Mouse (Mus musculus) heart, postnatal 0 days (tissue): Measurements from ENCODE around the gene B3gat3. TPM values are rescaled to one million over a fixed set of nuclear protein-coding genes. Genes with fewer than 3 reads are reported as not detected.

Source experiments
- ATAC-seq: fragments of 200-750 bp; cut with Nextera tagmentation; 2 replicates; pipeline ENCODE4 v1.8.0; 2017; ENCODE audit warnings: low read depth, moderate number of reproducible peaks, moderate library complexity; ENCODE audit not compliant: insufficient read depth
- DNase-seq: peaks from one replicate; pipeline ENCODE4 v3.0.0-alpha.2; 2016; ENCODE audit warnings: low spot score
- H3K27ac ChIP-seq: fragments of 300-500 bp; sonication (generic); 2 replicates; pipeline ENCODE4 v1.5.1; 2014; ENCODE audit warnings: low read depth, mild to moderate bottlenecking
- H3K27me3 ChIP-seq: fragments of 300-500 bp; sonication (generic); 2 replicates; pipeline ENCODE4 v1.6.1; 2014; ENCODE audit warnings: low read length, mixed read lengths; ENCODE audit not compliant: control insufficient read depth, insufficient read depth
- H3K36me3 ChIP-seq: fragments of 300-500 bp; sonication (generic); replicated peaks from 2 replicates; pipeline ENCODE4 v1.6.1; 2014; ENCODE audit warnings: low read length, mixed read lengths; ENCODE audit not compliant: control insufficient read depth, insufficient read depth
- H3K4me1 ChIP-seq: fragments of 300-500 bp; sonication (generic); 2 replicates; pipeline ENCODE4 v1.6.1; 2014; ENCODE audit warnings: antibody characterized with exemption; ENCODE audit not compliant: control insufficient read depth, insufficient read depth
- H3K4me2 ChIP-seq: fragments of 300-500 bp; sonication (generic); 2 replicates; pipeline ENCODE4 v1.6.1; 2014; ENCODE audit warnings: low read depth, mild to moderate bottlenecking, low read length, moderate library complexity
- H3K4me3 ChIP-seq: fragments of 300-500 bp; sonication (generic); 2 replicates; pipeline ENCODE4 v1.5.1; 2014; ENCODE audit warnings: low read depth, low read length
- H3K9ac ChIP-seq: fragments of 300-500 bp; sonication (generic); replicated peaks from 2 replicates; pipeline ENCODE4 v1.6.1; 2014; ENCODE audit warnings: low read depth, low read length, mixed read lengths
- H3K9me3 ChIP-seq: fragments of 300-500 bp; sonication (generic); replicated peaks from 2 replicates; pipeline ENCODE4 v1.6.1; 2016; ENCODE audit warnings: low read length; ENCODE audit not compliant: control insufficient read depth
- CTCF ChIP-seq: IDR thresholded peaks from 2 replicates; pipeline ENCODE4 v1.5.1; 2016; ENCODE audit warnings: antibody characterized with exemption, control low read depth, low read depth
- EP300 ChIP-seq: IDR thresholded peaks from 2 replicates; pipeline ENCODE4 v1.6.1; 2016; ENCODE audit warnings: antibody characterized with exemption, low read depth
- WGBS: fragments of 180-500 bp; shearing (Covaris S2); extraction: QIAGEN DNeasy Blood & Tissue Kit; methylation state at CpG from one replicate; pipeline ENCODE4 v1.1.7; 2014; 5-methylcytosine and 5-hydroxymethylcytosine counted together
- polyA plus RNA-seq: library from polyadenylated mRNA; unstranded; fragments of >200 nt; fragmentation: Nextera tagmentation; extraction: Ambion mirVana; gene quantifications from 2 replicates; pipeline ENCODE4 v1.2.1, GENCODE M21; 2015
- total RNA-seq: library from RNA; depleted of rRNA; stranded (reverse); fragments of >200 nt; gene quantifications from 2 replicates; pipeline ENCODE4 v1.2.3, GENCODE M21; 2014; ENCODE audit warnings: low replicate concordance

Gene B3gat3
- total and polyA plus RNA-seq, 2 experiments from 2014 or later: 26.8 to 54.2 TPM

- Histone ChIP-seq H3K9ac (no peak overlapping the region), H3K4me2 (no peak overlapping the region), H3K27me3 (no peaks in the 10 kb centered on the region), H3K36me3 (peaks cover 79% of the 10 kb centered on the region), H3K9me3 (no peaks in the 10 kb centered on the region), H3K27ac (no peak overlapping the region), H3K4me3 (no peak overlapping the region), H3K4me1 (no peaks in the 10 kb centered on the region)
- TF ChIP-seq CTCF (no peak), EP300 (no peak)
- WGBS: 90% methylated on average over 3 of the region's 3 CpGs
- ATAC-seq (no peak), DNase-seq (no peak)
These were observed 6.0 kb upstream of the B3gat3 start for GRCm38 (mm10) chr19:8914212-8914611.

GRCm38 (mm10) chr19:8919000-8919399 is 1.2 kb upstream of the B3gat3 start:
- H3K9ac ChIP-seq: no peak overlapping the region
- ATAC-seq (no peak), DNase-seq (no peak)
- H3K27ac ChIP-seq: no peak overlapping the region
- H3K36me3 ChIP-seq: peaks cover 42% of the 10 kb centered on the region
- no peak overlapping the region for H3K4me2 ChIP-seq
- TF ChIP-seq CTCF (no peak), EP300 (no peak)
- H3K9me3 ChIP-seq: no peaks in the 10 kb centered on the region
- H3K4me3 ChIP-seq: no peak overlapping the region
- WGBS: 89% methylated on average over 3 of the region's 3 CpGs
- peaks cover 15% of the 10 kb centered on the region for H3K4me1 ChIP-seq
- H3K27me3 ChIP-seq: no peaks in the 10 kb centered on the region

- WGBS: 54% methylated on average over 6 of the region's 6 CpGs
- peak overlapping the region; percentile 81; the same call in 1 of the 2 replicates for H3K9ac ChIP-seq
- ATAC-seq: no peak
These were observed 496 bp upstream of the B3gat3 start for GRCm38 (mm10) chr19:8919684-8920072.

GRCm38 (mm10) chr19:8920836-8921291 is 690 bp downstream of the B3gat3 start:
- Histone ChIP-seq H3K4me1 (peaks cover 15% of the 10 kb centered on the region), H3K9ac (peak overlapping the region; percentile 81), H3K4me2 (peak overlapping the region; percentile 90), H3K9me3 (no peaks in the 10 kb centered on the region), H3K27me3 (no peaks in the 10 kb centered on the region), H3K27ac (peak overlapping the region; percentile 87), H3K4me3 (peak overlapping the region; percentile 75), H3K36me3 (peaks cover 28% of the 10 kb centered on the region)
- ATAC-seq: no peak
- WGBS: 3% methylated on average over 6 of the region's 6 CpGs
- peak; percentile 55 for DNase-seq
- TF ChIP-seq EP300: no peak
- TF ChIP-seq CTCF: no peak

More at GRCm38 (mm10) chr19:8919684-8920072, 496 bp upstream of the B3gat3 start:
- Histone ChIP-seq H3K27me3 (no peaks in the 10 kb centered on the region), H3K36me3 (peaks cover 36% of the 10 kb centered on the region), H3K9me3 (no peaks in the 10 kb centered on the region), H3K4me3 (peak overlapping the region; percentile 75), H3K27ac (peak overlapping the region; percentile 87), H3K4me1 (peaks cover 15% of the 10 kb centered on the region), H3K4me2 (peak overlapping the region; percentile 90)
- DNase-seq: no peak
- no peak for TF ChIP-seq EP300
- no peak for TF ChIP-seq CTCF

GRCm38 (mm10) chr19:8921741-8922140 is 1.6 kb downstream of the B3gat3 start:
- ATAC-seq: no peak
- no peak for DNase-seq
- Histone ChIP-seq H3K27me3 (no peaks in the 10 kb centered on the region), H3K4me2 (peak overlapping the region; percentile 90; the same call in 1 of the 2 replicates), H3K4me1 (peaks cover 15% of the 10 kb centered on the region), H3K36me3 (peaks cover 28% of the 10 kb centered on the region), H3K27ac (no peak overlapping the region), H3K9ac (0 out of 2 replicates have a peak overlapping the region, but pooled peaks have one; percentile 81), H3K9me3 (no peaks in the 10 kb centered on the region), H3K4me3 (no peak overlapping the region)
- TF ChIP-seq CTCF: no peak
- TF ChIP-seq EP300: no peak
- WGBS: 70% methylated on average over 9 of the region's 9 CpGs

- Histone ChIP-seq H3K4me1 (peaks cover 10% of the 10 kb centered on the region; the same call in 1 of the 2 replicates), H3K9ac (no peak overlapping the region), H3K4me2 (no peak overlapping the region), H3K27ac (no peak overlapping the region), H3K9me3 (no peaks in the 10 kb centered on the region), H3K27me3 (no peaks in the 10 kb centered on the region), H3K4me3 (no peak overlapping the region), H3K36me3 (peaks cover 40% of the 10 kb centered on the region)
- TF ChIP-seq CTCF: no peak
- ATAC-seq (no peak), DNase-seq (no peak)
- WGBS: 78% methylated on average over 2 of the region's 2 CpGs
These were observed 6.6 kb downstream of the B3gat3 start for GRCm38 (mm10) chr19:8926766-8927165.
